Mouse (Mus musculus) left cerebral cortex, postnatal 10 days (tissue): ENCODE data around the gene Tmem211. TPM values are rescaled to one million over a fixed set of nuclear protein-coding genes. Genes with fewer than 3 reads are reported as not detected.
A peak's percentile ranks its signal among the peaks of the same experiment; 100 is the strongest.

Source experiments
- DNase-seq, 2 experiments: peaks; one replicate each; pipeline ENCODE4 v3.0.0; 2021 to 2022; ENCODE audit warnings: low spot score in 2 of 2, mixed read lengths in 1 of 2; ENCODE audit errors: extremely low spot score in 1 of 2
- intact Hi-C: fragments of 180-260 bp; cut with DNase I; formaldehyde crosslinking; loops from one replicate; pipeline ENCODE4 v1.15.1; 2025
- total RNA-seq, 2 experiments: library from RNA; stranded (reverse); gene quantifications; 2 replicates each; pipeline ENCODE4 v1.2.3; 2021

Gene Tmem211
- total RNA-seq, 2 experiments from 2014 or later, result not detected

GRCm38 (mm10) chr5:113209898-113210297 lies 16.8 kb upstream of the Tmem211 start:
- DNase-seq, result no peak
- intact Hi-C loops, result no loop called here

GRCm38 (mm10) chr5:113210314-113210713 lies 16.4 kb upstream of the Tmem211 start:
- intact Hi-C loops, result no loop called here
- no peak for DNase-seq

- intact Hi-C loops, result no loop called here
- no peak for DNase-seq
Observed at GRCm38 (mm10) chr5:113212156-113212835, 14.4 kb upstream of the Tmem211 start.

GRCm38 (mm10) chr5:113214041-113214440 lies 12.7 kb upstream of the Tmem211 start:
- no peak for DNase-seq
- intact Hi-C loops, result no loop called here

GRCm38 (mm10) chr5:113214455-113214854 lies 12.3 kb upstream of the Tmem211 start:
- intact Hi-C loops, result no loop called here
- DNase-seq, result peak in 1 of 2 experiments; percentile 85

GRCm38 (mm10) chr5:113215610-113216011 lies 11.1 kb upstream of the Tmem211 start:
- no peak for DNase-seq

GRCm38 (mm10) chr5:113216328-113216960 lies 10.3 kb upstream of the Tmem211 start:
- no peak for DNase-seq
- intact Hi-C loops, result no loop called here

More at GRCm38 (mm10) chr5:113215610-113216011, 11.1 kb upstream of the Tmem211 start:
- intact Hi-C loops, result no loop called here

- no peak for DNase-seq
- intact Hi-C loops, result no loop called here
Observed at GRCm38 (mm10) chr5:113217076-113217475, 9.6 kb upstream of the Tmem211 start.

- DNase-seq, result no peak
- intact Hi-C loops, result no loop called here
Observed at GRCm38 (mm10) chr5:113218617-113219235, 8.0 kb upstream of the Tmem211 start.

- intact Hi-C loops, result no loop called here
- no peak for DNase-seq
Observed at GRCm38 (mm10) chr5:113219450-113219849, 7.3 kb upstream of the Tmem211 start.

- intact Hi-C loops, result loop anchor here (2.0 kb wide), 1 partner anchor 39 kb away; no protein-coding TSS in a partner anchor
- DNase-seq, result no peak
Observed at GRCm38 (mm10) chr5:113219876-113220275, 6.8 kb upstream of the Tmem211 start.

- intact Hi-C loops, result loop anchor here (2.0 kb wide), 1 partner anchor 40 kb away; no protein-coding TSS in a partner anchor
- peak in 1 of 2 experiments; percentile 62 for DNase-seq
Observed at GRCm38 (mm10) chr5:113220383-113221146, 6.1 kb upstream of the Tmem211 start.

- DNase-seq, result peak; percentile 53 to 90
- intact Hi-C loops, result loop anchor here (2.0 kb wide), 1 partner anchor 41 kb away; no protein-coding TSS in a partner anchor
Observed at GRCm38 (mm10) chr5:113221147-113221865, 5.4 kb upstream of the Tmem211 start, which contains the start of gene 2900026A02Rik. Gene 2900026A02Rik (minus strand): TSS chr5:113221236.

GRCm38 (mm10) chr5:113223888-113224287 lies 2.8 kb upstream of the Tmem211 start:
- DNase-seq, result no peak
- intact Hi-C loops, result no loop called here

- intact Hi-C loops, result loop anchor here (5.0 kb wide), 1 partner anchor 128 kb away; no protein-coding TSS in a partner anchor
- no peak for DNase-seq
Observed at GRCm38 (mm10) chr5:113225271-113225670, 1.4 kb upstream of the Tmem211 start.

GRCm38 (mm10) chr5:113225686-113226435 lies 848 bp upstream of the Tmem211 start:
- no peak for DNase-seq
- intact Hi-C loops, result loop anchor here (5.0 kb wide), 1 partner anchor 129 kb away; no protein-coding TSS in a partner anchor

GRCm38 (mm10) chr5:113230196-113230595 lies 3.5 kb downstream of the Tmem211 start:
- DNase-seq, result peak in 1 of 2 experiments; percentile 11
- intact Hi-C loops, result no loop called here
